Mouse (Mus musculus) testis, postnatal 10 days (tissue): ENCODE measurements around the gene Hlcs.
A peak's percentile ranks its signal among the peaks of the same experiment; 100 is the strongest.

Experiments used
- DNase-seq: peaks from one replicate; pipeline ENCODE4 v3.0.0; 2021; ENCODE audit warnings: low spot score

Gene Hlcs

DNA sequence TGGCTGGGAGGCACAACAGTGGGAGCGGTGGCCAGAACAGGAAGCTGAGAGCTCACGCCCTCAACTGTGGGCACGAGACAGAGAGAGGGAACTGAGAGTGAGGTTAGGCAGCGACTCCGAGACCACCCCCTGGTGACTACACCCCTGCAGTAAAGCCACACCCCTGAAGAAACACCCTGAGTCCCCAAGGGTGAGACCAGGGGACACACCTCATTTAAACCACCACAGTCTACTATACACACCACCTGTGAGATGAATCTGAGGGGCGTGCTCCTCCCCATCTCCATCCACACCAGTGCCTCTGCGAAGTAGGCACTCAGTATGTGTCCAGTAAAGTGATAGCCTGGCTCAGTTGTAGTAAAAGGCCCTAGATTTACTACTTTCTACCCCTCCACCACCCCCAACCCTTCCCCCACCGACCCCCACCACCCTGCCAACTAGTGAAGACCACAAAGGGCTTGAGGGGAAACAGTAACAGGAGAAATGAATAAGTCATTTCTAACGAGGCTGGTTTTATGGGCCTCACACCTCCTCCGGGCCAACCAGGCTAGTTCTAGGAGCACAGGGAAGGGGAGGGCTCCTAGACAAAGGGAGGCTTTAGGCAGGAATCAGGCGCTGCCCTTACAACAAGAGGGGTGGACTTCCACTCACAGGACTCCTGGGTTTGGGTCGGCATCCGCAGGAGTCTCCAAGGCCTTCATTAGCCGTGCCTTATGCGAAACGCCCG, 67.2 kb downstream of the Hlcs start:
- DNase-seq = no peak

GRCm38 (mm10) chr16:94241126-94241525, 72.2 kb downstream of the Hlcs start:
- DNase-seq = no peak

DNA sequence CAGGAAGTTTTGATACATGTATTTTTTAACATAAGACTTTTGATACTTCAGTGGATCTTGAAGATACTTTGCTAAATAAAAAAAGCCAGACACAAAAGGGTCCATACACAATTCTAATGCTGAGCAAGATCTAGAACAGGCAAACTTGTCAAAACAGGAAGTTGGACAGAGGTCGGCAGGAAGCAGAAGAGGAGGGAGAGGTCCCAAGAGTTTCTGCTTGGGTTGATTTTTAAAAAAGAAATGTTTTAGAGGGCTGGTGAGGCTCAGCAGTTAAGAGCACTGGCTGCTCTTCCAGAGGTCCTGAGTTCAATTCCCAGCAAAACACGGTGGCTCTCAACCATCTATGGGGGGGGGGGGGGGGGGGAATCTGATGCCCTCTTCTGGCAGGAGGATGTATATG, 73.2 kb downstream of the Hlcs start:
- no peak for DNase-seq

DNA sequence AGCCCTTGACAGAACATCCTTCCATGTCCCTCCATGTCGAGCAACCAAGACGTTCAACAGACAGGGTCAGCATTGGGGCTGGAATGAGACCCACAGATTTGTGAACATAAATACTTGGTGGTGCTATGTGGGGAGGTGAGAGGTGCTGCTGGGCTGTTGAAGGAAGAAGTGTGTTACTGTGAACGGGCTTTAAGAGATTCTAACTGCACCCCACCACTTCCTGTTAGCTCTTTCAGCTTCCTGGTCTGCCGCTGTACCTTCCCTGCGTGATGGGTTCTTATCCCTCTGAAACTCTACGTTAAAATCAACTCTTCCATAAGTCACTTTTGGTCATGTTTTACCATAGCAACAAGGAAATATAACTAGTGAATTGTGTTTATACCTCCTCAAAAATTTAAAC, 73.8 kb downstream of the Hlcs start:
- no peak for DNase-seq

DNA sequence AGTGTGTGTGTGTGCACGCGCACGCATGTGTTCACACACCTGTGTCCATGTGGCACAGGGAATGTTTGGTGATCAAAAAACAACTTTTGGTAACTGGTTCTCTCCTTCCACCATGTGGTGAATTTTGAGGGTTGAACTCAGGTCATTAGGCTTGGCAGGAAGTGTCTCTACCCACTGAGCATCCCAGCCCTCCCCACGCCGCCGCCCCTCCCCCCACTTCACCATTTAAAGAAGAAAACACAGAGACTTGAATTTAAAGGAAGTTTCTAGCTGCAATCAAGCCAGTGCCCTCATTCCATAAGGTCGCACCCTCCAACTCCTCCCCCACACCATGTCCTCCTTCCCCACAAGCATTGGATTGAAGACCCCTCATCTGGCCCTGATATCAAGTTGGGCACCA, 74.2 kb downstream of the Hlcs start:
- no peak for DNase-seq

- no peak for DNase-seq
These were observed 76.3 kb downstream of the Hlcs start for GRCm38 (mm10) chr16:94237130-94237484.

GRCm38 (mm10) chr16:94236226-94237129, 76.9 kb downstream of the Hlcs start:
- DNase-seq = no peak

DNA sequence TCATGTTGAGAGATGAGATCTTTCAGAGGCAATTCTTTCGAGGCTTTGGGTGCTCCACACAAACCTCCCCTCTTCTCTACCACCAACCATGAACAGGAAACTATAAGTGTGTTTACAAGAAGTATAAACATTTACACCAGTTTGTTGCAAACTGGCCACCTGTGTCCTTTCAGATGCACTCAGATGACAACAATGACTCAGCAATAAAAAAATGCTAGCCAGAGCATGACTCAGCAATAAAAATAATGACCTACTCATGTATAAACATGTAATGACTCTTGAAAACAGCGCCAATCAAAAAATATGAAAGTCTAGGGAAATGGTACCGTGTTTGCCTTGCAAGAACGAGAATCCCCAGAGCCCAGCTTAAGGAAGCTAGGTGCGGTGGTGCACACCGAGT, 77.7 kb downstream of the Hlcs start:
- DNase-seq = no peak

DNA sequence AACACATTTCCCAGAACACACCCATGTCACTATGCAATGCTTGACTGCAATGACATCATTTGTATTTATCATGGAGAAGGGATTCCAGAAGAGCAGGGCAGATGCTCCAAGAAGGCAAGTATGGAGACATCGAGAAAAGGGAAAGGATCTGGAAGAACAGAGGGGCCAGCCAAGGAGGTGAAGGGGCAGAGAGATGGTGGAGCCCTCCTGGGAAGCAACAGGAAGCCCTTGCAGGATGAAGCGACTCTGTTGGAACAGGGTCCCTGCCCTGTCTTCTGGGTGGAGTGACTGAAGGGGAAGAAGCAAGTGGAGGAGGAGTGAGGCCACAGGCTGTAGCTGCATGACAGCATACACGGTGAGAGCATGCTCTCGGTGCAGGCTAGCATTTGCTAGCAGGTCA, 79.2 kb downstream of the Hlcs start:
- no peak for DNase-seq

DNA sequence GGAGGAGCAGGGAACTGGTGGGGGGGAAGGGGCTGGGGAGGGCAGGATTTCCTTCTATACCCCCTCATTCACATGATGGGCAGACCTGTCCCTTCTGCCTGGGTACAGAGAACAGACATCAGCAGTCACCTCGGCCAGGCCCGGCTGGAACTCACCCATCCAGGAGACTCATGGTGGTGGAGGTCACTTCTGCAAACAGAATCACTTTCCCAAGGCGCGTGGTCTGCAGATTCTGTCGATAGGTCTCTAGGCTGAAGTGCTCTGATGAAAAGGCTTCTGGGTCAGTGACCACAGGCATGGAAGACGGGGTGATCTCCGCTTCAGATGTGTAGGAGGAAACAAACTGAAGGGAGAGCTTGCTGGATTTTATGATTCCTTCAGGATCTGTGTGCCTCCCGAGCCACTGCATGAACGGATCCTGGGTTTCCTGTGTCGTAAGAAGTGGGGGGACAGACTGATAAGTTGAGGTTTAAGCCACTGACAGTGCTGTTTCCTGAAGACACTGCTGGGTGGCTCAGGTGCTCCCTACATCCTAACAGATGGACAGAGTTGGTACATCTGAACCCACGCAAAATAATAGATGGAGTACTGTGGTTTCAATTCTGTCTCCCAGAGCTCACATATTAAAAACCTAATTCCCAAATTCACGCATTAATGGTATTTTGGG, 82.3 kb downstream of the Hlcs start:
- DNase-seq = no peak

GRCm38 (mm10) chr16:94230499-94230898, 82.9 kb downstream of the Hlcs start:
- no peak for DNase-seq

- no peak for DNase-seq
These were observed 83.5 kb downstream of the Hlcs start for GRCm38 (mm10) chr16:94229890-94230289.

DNA sequence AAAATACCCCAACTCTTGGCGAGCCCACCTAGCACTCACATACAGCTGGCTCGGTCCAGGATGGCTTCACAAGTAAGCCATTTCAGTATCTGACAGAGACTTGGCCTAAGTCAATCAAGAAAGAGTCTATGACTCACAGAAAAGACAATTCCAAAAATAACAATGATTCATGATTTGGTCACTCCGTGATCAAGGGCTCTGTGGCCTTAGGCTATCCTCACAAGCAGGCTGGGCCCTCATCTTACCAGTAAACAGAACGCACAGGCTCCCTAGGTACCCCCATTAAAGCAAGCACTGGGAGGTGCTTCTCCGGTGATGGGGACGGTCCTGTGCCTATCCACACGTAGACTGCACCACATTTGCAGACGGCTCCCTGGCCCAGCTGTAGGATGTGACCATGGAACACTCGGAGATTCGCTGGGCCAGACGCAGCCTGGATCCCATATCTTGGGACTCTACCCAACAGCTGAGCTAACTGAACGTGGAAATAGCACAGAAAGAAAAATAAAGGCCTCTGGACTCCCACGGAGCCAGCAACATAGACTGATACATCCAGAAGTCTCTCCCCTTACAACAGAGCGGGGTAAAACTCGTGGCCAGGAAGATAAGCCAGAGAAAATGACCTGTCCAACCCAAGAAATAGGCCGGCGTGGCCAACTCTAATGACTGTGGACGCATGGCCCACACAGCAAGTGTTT, 84.4 kb downstream of the Hlcs start:
- DNase-seq = no peak

GRCm38 (mm10) chr16:94227328-94228018, 85.9 kb downstream of the Hlcs start:
- DNase-seq = peak; percentile 38

GRCm38 (mm10) chr16:94223363-94223720, 90.0 kb downstream of the Hlcs start:
- no peak for DNase-seq

- DNase-seq = no peak
These were observed 90.6 kb downstream of the Hlcs start for GRCm38 (mm10) chr16:94222646-94223362.

DNA sequence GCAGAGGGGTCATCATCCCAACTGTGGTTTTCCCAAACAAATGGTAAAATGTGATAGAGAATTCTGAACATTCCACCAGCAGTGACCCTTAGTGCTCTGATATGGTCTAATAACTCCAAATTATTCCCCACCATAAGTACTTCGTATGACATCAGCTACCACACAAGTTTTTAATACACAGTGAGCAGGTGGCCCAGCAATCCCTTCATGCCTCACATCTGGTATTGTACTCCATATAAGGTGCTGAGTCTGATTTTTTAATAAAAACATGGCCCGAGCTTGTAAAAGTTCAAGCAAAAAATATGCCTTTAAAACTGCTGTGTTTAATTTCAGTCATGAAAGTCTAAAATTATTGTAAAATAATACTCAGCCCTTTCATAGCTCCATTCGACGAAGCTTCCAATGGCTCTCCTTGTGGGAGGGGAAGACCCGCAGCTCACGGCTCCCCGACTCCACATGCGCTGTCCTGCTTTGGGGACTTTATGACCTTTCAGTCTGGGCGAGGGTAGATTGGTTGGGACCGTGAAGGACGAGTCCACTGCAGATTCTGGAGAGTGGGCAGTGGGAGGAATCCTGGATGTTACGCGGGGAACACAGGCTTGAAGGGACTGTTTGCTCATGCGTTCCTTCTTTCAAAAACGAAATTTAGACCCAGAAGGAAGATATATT, 102.5 kb downstream of the Hlcs start:
- no peak for DNase-seq

- no peak for DNase-seq
These were observed 103.7 kb downstream of the Hlcs start for GRCm38 (mm10) chr16:94209626-94210025.

- peak; percentile 30 for DNase-seq
These were observed 104.5 kb downstream of the Hlcs start for GRCm38 (mm10) chr16:94208826-94209225.

DNA sequence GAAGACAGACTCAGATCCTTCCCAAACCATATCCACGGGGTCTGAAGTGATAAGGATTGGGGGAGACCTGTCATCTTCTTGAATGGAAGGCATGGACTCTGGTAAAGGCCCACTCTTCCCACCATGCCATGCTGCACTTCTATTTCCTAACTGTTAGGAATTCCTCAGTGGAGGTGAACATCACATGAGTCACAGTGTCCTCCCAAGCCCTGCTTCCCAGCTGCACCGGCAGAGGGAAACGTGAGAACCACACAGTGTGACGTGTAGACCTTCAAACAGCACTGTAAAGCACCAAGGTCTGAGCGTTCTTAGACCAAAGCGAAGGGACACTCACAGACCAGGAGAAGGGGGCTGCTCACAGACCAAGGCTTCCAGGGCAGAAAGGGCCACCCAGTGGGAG, 105.2 kb downstream of the Hlcs start:
- DNase-seq = peak; percentile 31
